Mouse (Mus musculus) ES-Bruce4 (cell line): ENCODE data around the gene Aqr.

Experiments used
- CTCF ChIP-seq: IDR thresholded peaks from one replicate; pipeline ENCODE4 v1.8.1; 2011; ENCODE audit warnings: low read depth, low read length
- POLR2A ChIP-seq: IDR thresholded peaks from one replicate; pipeline ENCODE4 v1.8.1; 2011; ENCODE audit warnings: low read length; ENCODE audit not compliant: insufficient read depth

DNA sequence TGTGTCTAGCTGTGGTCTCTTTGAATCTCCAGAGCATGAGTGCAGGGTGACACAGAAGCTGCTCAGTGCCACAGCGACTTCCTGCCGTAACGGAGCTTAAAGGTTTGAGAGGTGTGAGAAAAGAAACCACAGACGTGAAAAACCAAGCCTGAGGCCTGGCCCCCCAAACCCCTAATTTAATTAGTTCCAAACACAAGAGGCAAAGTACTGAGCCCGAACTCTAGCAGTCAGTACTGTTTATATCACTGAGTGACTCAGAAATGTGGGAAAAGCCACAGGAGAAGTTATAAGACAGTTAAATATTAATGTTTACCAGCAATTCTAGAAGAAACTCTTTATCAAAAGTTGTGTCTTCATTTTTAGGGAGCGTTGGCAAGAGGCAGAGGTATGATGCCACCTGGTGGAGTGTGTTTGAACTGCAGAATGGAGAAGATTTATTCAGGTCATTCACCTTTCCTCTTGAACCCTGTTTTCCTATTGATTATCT lies 41.5 kb downstream of the Aqr start:
- TF ChIP-seq CTCF (no peak), POLR2A (no peak)
